Mouse (Mus musculus): ENCODE data around the gene Cmpk2.
"Not testable (repeated sequence)": the region's sequence is repeated elsewhere in the genome, so short reads cannot be mapped to it uniquely, and the experiment has no call there.

Cmpk2 gene

GRCm38 (mm10) chr12:26469098-26470041 is at the start of gene Cmpk2:
Gene Cmpk2, plus strand, starts transcription at chr12:26469204.
- DNase-seq (ENCODE audit: low read depth in 1 of 2, low spot score in 2 of 2) = peak; percentile 74 to 83

- no peak for DNase-seq (ENCODE audit: low read depth in 1 of 2, low spot score in 2 of 2)
These were observed 44.2 kb upstream of the Cmpk2 start for GRCm38 (mm10) chr12:26424841-26425240.

- not testable (repeated sequence) for DNase-seq (ENCODE audit: low read depth in 1 of 2, low spot score in 2 of 2)
These were observed 40.2 kb upstream of the Cmpk2 start for GRCm38 (mm10) chr12:26428771-26429170.

- no peak for DNase-seq (ENCODE audit: low read depth in 1 of 2, low spot score in 2 of 2)
These were observed 32.7 kb upstream of the Cmpk2 start for GRCm38 (mm10) chr12:26436334-26436733.

GRCm38 (mm10) chr12:26437950-26438349 is 31.1 kb upstream of the Cmpk2 start:
- DNase-seq (ENCODE audit: low read depth in 1 of 2, low spot score in 2 of 2) = no peak

- no peak for DNase-seq (ENCODE audit: low read depth in 1 of 2, low spot score in 2 of 2)
These were observed 29.6 kb upstream of the Cmpk2 start for GRCm38 (mm10) chr12:26439366-26439765.

GRCm38 (mm10) chr12:26444054-26444453 is 24.9 kb upstream of the Cmpk2 start:
- peak in 1 of 2 experiments; percentile 18 for DNase-seq (ENCODE audit: low read depth in 1 of 2, low spot score in 2 of 2)

- DNase-seq (ENCODE audit: low read depth in 1 of 2, low spot score in 2 of 2) = no peak
These were observed 24.5 kb upstream of the Cmpk2 start for GRCm38 (mm10) chr12:26444511-26444910.

GRCm38 (mm10) chr12:26446377-26447045 is 22.5 kb upstream of the Cmpk2 start:
- DNase-seq (ENCODE audit: low read depth in 1 of 2, low spot score in 2 of 2) = no peak

GRCm38 (mm10) chr12:26449483-26449882 is 19.5 kb upstream of the Cmpk2 start:
- DNase-seq (ENCODE audit: low read depth in 1 of 2, low spot score in 2 of 2) = no peak

- DNase-seq (ENCODE audit: low read depth in 1 of 2, low spot score in 2 of 2) = no peak
These were observed 17.9 kb upstream of the Cmpk2 start for GRCm38 (mm10) chr12:26451150-26451549.

- DNase-seq (ENCODE audit: low read depth in 1 of 2, low spot score in 2 of 2) = no peak
These were observed 16.1 kb upstream of the Cmpk2 start for GRCm38 (mm10) chr12:26452951-26453350.

- DNase-seq (ENCODE audit: low read depth in 1 of 2, low spot score in 2 of 2) = no peak
These were observed 14.3 kb upstream of the Cmpk2 start for GRCm38 (mm10) chr12:26454682-26455081.

GRCm38 (mm10) chr12:26456028-26456698 is 12.8 kb upstream of the Cmpk2 start, which contains the start of gene Rsad2:
Gene Rsad2, minus strand, starts transcription at chr12:26456452.
- peak in 1 of 2 experiments; percentile 60 for DNase-seq (ENCODE audit: low read depth in 1 of 2, low spot score in 2 of 2)

GRCm38 (mm10) chr12:26460091-26460490 is 8.9 kb upstream of the Cmpk2 start:
- DNase-seq (ENCODE audit: low read depth in 1 of 2, low spot score in 2 of 2) = peak in 1 of 2 experiments; percentile 21

GRCm38 (mm10) chr12:26465600-26465999 is 3.4 kb upstream of the Cmpk2 start:
- no peak for DNase-seq (ENCODE audit: low read depth in 1 of 2, low spot score in 2 of 2)

- DNase-seq (ENCODE audit: low read depth in 1 of 2, low spot score in 2 of 2) = no peak
These were observed 1.0 kb downstream of the Cmpk2 start for GRCm38 (mm10) chr12:26470042-26470409.

GRCm38 (mm10) chr12:26471376-26471775 is 2.4 kb downstream of the Cmpk2 start:
- DNase-seq (ENCODE audit: low read depth in 1 of 2, low spot score in 2 of 2) = no peak

- DNase-seq (ENCODE audit: low read depth in 1 of 2, low spot score in 2 of 2) = no peak
These were observed 3.9 kb downstream of the Cmpk2 start for GRCm38 (mm10) chr12:26472770-26473481.

- DNase-seq (ENCODE audit: low read depth in 1 of 2, low spot score in 2 of 2) = no peak
These were observed 4.7 kb downstream of the Cmpk2 start for GRCm38 (mm10) chr12:26473746-26474145.

GRCm38 (mm10) chr12:26477198-26477597 is 8.2 kb downstream of the Cmpk2 start:
- DNase-seq (ENCODE audit: low read depth in 1 of 2, low spot score in 2 of 2) = no peak

All from monocyte, adult 2 months (primary cell).